Mouse (Mus musculus) heart, adult 2 months (tissue): ENCODE measurements around the gene Srbd1. TPM values are rescaled to one million over a fixed set of nuclear protein-coding genes. Genes with fewer than 3 reads are reported as not detected.
A peak's percentile ranks its signal among the peaks of the same experiment; 100 is the strongest.

Source experiments
- DNase-seq, 2 experiments: peaks; one replicate each; pipeline ENCODE4 v3.0.0; 2021
- H3K27ac ChIP-seq: fragments of 200-600 bp; 2 replicates; pipeline ENCODE4 v1.8.1; 2022
- H3K27me3 ChIP-seq: fragments of 200-500 bp; 2 replicates; pipeline ENCODE4 v1.6.1; 2012; ENCODE audit warnings: mild to moderate bottlenecking, low read length, inconsistent platforms, mixed read lengths; ENCODE audit not compliant: control insufficient read depth, insufficient read depth
- H3K36me3 ChIP-seq: fragments of 200-500 bp; 2 replicates; pipeline ENCODE4 v1.6.1; 2012; ENCODE audit warnings: low read length, inconsistent platforms; ENCODE audit not compliant: control insufficient read depth, insufficient read depth
- H3K4me1 ChIP-seq: fragments of 200-500 bp; 2 replicates; pipeline ENCODE4 v1.6.1; 2011; ENCODE audit warnings: low read length; ENCODE audit not compliant: control insufficient read depth, insufficient read depth
- H3K4me3 ChIP-seq: fragments of 200-600 bp; 2 replicates; pipeline ENCODE4 v1.8.1; 2022
- H3K79me2 ChIP-seq: fragments of 200-500 bp; replicated peaks from 2 replicates; pipeline ENCODE4 v1.6.1; 2012; ENCODE audit warnings: mild to moderate bottlenecking, inconsistent platforms, low read length, moderate library complexity, mixed read lengths; ENCODE audit not compliant: control insufficient read depth, insufficient read depth
- H3K9ac ChIP-seq: fragments of 200-500 bp; 2 replicates; pipeline ENCODE4 v1.6.1; 2012; ENCODE audit warnings: low read depth, mild to moderate bottlenecking, control low read depth, inconsistent platforms, low read length, mixed read lengths
- CTCF ChIP-seq: fragments of 200-600 bp; IDR thresholded peaks from 2 replicates; pipeline ENCODE4 v1.8.1; 2022; ENCODE audit warnings: antibody characterized with exemption, mild to moderate bottlenecking, moderate library complexity
- EP300 ChIP-seq: fragments of 200-500 bp; IDR thresholded peaks from 2 replicates; pipeline ENCODE4 v1.6.1; 2011; ENCODE audit warnings: low read depth, low read length, control low read depth; ENCODE audit not compliant: insufficient read depth
- POLR2A ChIP-seq: fragments of 200-500 bp; IDR thresholded peaks from 2 replicates; pipeline ENCODE4 v1.6.1; 2011; ENCODE audit warnings: mild to moderate bottlenecking, low read depth, low read length, control low read depth; ENCODE audit not compliant: insufficient read depth
- WGBS: fragments of 180-500 bp; shearing (Covaris S2); methylation state at CpG from one replicate; pipeline ENCODE4 v1.1.7; 2018; 5-methylcytosine and 5-hydroxymethylcytosine counted together
- intact Hi-C: fragments of 180-260 bp; cut with DNase I; formaldehyde crosslinking; loops from one replicate; pipeline ENCODE4 v1.15.1; 2025
- polyA plus RNA-seq: library from polyadenylated mRNA; depleted of rRNA; stranded (reverse); fragments of >200 nt; gene quantifications from 2 replicates; pipeline ENCODE4 v1.2.3, GENCODE M21; 2012
- total RNA-seq, 2 experiments: library from RNA; stranded (reverse); gene quantifications; 2 replicates each; pipeline ENCODE4 v1.2.3; 2021

The Srbd1 gene
- total and polyA plus RNA-seq, 3 experiments, result 2.7 to 12.3 (median 12.2) TPM

DNA sequence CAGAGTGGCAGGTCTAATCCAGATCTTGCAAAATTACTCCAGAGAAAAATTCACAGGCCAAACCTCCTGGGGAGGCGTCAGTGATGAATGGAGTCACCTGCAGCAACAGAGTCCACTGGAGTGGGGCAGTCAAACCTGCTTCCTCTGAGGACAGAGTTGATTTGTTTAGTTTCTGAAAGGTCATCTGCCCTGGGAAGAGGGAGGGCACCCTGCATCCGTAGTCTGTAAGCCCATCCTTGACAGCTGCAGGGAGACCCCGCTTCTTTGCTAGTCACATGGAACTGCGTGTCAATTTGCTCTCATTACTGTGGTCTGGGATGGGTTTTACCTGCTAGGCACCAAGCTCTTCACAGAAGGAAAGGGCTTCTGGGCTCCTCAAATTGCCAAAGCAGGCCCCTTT, 173.9 kb downstream of the Srbd1 start:
- intact Hi-C loops, result no loop called here
- Histone ChIP-seq H3K4me1 (peaks cover 1% of the 10 kb centered on the region; the same call in 1 of the 2 replicates), H3K27ac (no peak overlapping the region), H3K36me3 (no peaks in the 10 kb centered on the region), H3K4me3 (no peak overlapping the region), H3K9ac (no peak overlapping the region), H3K79me2 (no peaks in the 10 kb centered on the region), H3K27me3 (no peaks in the 10 kb centered on the region)
- 61% methylated on average over 4 of the region's 4 CpGs for WGBS
- no peak for TF ChIP-seq EP300
- no peak for TF ChIP-seq POLR2A
- TF ChIP-seq CTCF, result no peak
- no peak for DNase-seq

DNA sequence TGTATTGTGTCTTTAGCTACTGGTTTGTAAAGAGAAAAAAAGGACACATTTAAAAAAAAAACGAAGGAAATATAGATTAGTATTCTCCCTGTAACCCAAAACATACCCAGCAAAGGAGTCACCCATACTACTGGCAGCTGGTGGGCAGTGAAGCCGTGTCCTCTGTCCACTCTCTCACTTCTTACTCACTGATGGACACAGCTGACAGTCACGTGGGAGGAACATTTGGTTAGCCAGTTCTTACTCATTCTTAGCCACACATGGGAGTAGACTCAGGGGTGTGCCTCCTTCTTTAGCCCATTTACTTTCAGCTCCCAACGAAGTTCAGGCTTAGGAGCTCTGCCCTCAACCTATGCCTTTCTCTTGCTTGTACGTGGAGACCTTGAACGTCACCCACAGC, 183.3 kb downstream of the Srbd1 start:
- no peaks in the 10 kb centered on the region for H3K27me3 ChIP-seq
- 57% methylated on average over 6 of the region's 6 CpGs for WGBS
- no peak overlapping the region for H3K9ac ChIP-seq
- H3K27ac ChIP-seq, result no peak overlapping the region
- intact Hi-C loops, result no loop called here
- H3K4me1 ChIP-seq, result no peaks in the 10 kb centered on the region
- TF ChIP-seq CTCF (no peak), EP300 (no peak), POLR2A (no peak)
- no peak for DNase-seq
- no peaks in the 10 kb centered on the region for H3K36me3 ChIP-seq
- H3K4me3 ChIP-seq, result no peak overlapping the region
- no peaks in the 10 kb centered on the region for H3K79me2 ChIP-seq

DNA sequence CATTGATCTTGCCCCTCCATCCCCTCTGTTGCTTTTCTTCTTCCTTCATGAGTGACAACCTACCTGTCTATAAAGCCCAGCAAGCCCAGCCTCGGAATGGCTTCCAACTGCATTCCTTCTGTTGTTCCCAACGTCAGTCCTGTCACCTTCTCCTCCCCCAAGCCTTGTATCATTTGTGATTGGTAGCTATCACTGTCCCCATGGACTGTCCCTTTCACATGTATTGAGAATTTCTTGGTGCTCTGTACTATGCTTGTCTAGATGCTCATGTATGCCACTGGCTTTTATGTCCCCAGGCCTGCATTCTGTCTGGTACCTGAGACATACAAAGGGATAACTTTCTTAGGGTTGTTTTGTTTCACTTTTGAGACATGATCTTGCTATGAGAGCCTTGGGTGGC, 193.2 kb downstream of the Srbd1 start:
- H3K4me1 ChIP-seq, result no peaks in the 10 kb centered on the region
- no peak overlapping the region for H3K4me3 ChIP-seq
- no peaks in the 10 kb centered on the region for H3K79me2 ChIP-seq
- WGBS, result 61% methylated on average over 2 of the region's 2 CpGs
- intact Hi-C loops, result no loop called here
- TF ChIP-seq EP300 (no peak), POLR2A (no peak), CTCF (no peak)
- no peaks in the 10 kb centered on the region for H3K27me3 ChIP-seq
- no peak overlapping the region for H3K9ac ChIP-seq
- H3K36me3 ChIP-seq, result no peaks in the 10 kb centered on the region
- DNase-seq, result no peak
- H3K27ac ChIP-seq, result no peak overlapping the region

DNA sequence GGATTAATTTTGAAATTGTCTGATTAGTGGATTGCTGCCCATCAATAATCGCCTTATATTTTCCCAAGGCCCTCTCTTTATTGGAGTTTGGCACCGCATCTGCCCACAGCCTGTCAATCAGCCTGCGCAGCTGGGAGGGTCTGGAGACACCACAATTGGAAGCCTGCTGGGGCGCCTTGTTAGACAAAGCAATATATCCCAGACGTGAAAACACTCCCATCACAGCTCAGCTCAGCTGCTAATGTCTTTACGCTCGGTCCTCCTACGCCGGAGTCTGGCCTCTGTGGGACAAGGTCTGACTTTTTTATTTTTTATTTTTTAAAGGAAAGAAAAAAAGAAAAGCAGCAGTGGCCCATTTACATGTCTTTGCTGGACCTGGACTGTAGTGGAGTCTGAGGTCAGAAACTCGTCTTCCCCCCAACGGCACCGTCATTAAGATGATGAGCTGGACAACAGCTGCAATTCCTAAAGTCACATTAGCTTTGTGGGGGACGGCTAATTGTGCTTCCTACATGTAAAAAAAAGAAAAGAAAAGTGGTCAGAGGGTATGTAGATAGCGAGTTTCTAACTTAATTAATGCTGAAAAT, 195.0 kb downstream of the Srbd1 start:
- no peaks in the 10 kb centered on the region for H3K36me3 ChIP-seq
- TF ChIP-seq POLR2A, result no peak
- no peak for TF ChIP-seq CTCF
- DNase-seq, result peak in 1 of 2 experiments; percentile 7
- 73% methylated on average over 14 of the region's 14 CpGs for WGBS
- H3K4me3 ChIP-seq, result no peak overlapping the region
- no peaks in the 10 kb centered on the region for H3K79me2 ChIP-seq
- H3K27ac ChIP-seq, result no peak overlapping the region
- H3K27me3 ChIP-seq, result no peaks in the 10 kb centered on the region
- H3K4me1 ChIP-seq, result no peaks in the 10 kb centered on the region
- intact Hi-C loops, result no loop called here
- no peak overlapping the region for H3K9ac ChIP-seq

DNA sequence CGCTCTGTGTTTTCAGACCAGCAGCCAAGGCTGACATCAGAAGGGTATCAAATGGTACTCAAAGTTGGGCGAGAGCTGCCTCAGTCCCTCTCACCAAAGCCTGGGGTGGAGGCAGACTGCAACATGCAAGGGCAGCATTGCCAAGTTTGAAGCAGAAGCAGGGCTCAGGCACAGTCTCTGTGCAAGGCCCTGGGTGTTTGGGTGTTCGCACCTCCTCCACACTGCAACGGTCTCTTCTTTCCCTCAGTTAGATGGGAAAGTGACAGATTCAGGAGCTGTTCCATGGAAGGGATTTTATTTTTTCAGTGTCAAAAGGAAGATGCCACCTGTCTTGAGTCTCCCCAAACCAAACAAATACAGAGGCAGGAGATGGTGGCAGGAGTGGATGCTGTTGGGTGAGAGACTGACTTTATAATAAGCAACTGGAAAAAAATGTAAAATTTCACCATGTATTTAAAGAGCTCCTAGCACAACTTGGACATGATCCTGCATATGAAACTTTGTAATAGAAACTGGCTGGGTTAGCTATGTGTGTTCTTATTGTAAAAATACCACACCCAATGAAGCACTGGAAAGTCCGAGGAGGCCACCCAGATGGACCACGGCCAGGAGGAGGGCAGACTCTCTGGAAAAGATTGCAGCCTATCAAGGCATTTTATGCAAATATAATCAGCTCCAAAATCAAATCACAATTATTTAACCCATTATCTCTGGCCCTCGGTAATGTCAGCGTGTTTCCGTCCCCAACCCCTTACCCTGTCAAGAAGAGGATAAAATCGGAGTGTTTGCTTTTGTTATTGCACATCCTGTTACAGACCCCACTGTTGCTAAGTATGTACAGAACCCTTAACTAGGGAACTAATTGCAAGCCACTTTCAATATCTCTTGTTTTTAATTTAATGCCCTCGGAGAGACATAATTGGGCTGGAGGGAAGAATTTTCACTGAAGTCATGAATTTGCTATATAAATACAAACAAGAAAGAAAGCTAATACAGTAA, 195.8 kb downstream of the Srbd1 start:
- Histone ChIP-seq H3K4me3 (no peak overlapping the region), H3K27ac (no peak overlapping the region), H3K36me3 (no peaks in the 10 kb centered on the region), H3K4me1 (no peaks in the 10 kb centered on the region), H3K27me3 (no peaks in the 10 kb centered on the region), H3K9ac (no peak overlapping the region), H3K79me2 (no peaks in the 10 kb centered on the region)
- 58% methylated on average over 11 of the region's 11 CpGs for WGBS
- intact Hi-C loops, result no loop called here
- TF ChIP-seq CTCF (no peak), POLR2A (no peak), EP300 (no peak)
- peak in 1 of 2 experiments; percentile 10 for DNase-seq

DNA sequence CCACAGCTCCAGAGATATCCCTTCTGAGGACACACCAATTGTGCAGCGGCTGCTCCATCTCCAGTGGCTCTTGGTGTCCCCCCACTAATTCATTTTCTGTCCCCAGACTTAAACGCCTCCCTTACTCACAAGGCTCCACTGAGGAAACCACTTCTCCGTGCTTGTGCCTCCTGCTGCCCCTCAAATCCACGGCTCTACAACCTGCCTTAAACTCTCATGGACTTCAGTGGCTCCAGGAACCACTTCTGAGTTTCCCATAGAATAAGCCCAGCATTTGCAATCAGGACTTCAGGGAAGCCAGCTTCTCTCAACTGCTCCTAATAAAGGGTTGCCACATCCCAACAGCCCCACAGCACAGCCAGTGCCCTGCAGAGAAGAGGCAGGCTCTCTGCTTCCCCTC, 200.2 kb downstream of the Srbd1 start:
- no peak for TF ChIP-seq EP300
- TF ChIP-seq POLR2A, result no peak
- no peak for TF ChIP-seq CTCF
- Histone ChIP-seq H3K79me2 (no peaks in the 10 kb centered on the region), H3K27ac (no peak overlapping the region), H3K36me3 (no peaks in the 10 kb centered on the region), H3K4me3 (no peak overlapping the region), H3K4me1 (no peaks in the 10 kb centered on the region), H3K27me3 (no peaks in the 10 kb centered on the region), H3K9ac (no peak overlapping the region)
- 76% methylated on average over 4 of the region's 4 CpGs for WGBS
- intact Hi-C loops, result no loop called here
- DNase-seq, result peak in 1 of 2 experiments; percentile 0
